Mouse (Mus musculus) CH12.LX (cell line): ENCODE data around the gene Gm20388. TPM values are rescaled to one million over a fixed set of nuclear protein-coding genes. Genes with fewer than 3 reads are reported as not detected.

Source experiments
- DNase-seq: peaks from one replicate; pipeline ENCODE4 v3.0.0-alpha.2; 2013; ENCODE audit errors: extremely low read depth
- H3K27ac ChIP-seq: 2 replicates; pipeline ENCODE4 v1.5.1; 2012; ENCODE audit warnings: low read depth, mild to moderate bottlenecking, control low read depth, moderate library complexity; ENCODE audit not compliant: insufficient read depth
- H3K27me3 ChIP-seq: replicated peaks from 2 replicates; pipeline ENCODE3; 2012; ENCODE audit warnings: inconsistent platforms
- H3K36me3 ChIP-seq, 2 experiments: replicated peaks in 1 of 2; 2 replicates each; pipeline versions ENCODE3 to v1.6.1; 2012; ENCODE audit warnings: inconsistent platforms in 1 of 2, low read length in 1 of 2, mild to moderate bottlenecking in 1 of 2, mixed read lengths in 1 of 2, moderate library complexity in 1 of 2; ENCODE audit not compliant: control insufficient read depth in 1 of 2, insufficient read depth in 1 of 2
- H3K4me1 ChIP-seq, 2 experiments: 2 replicates each; pipeline ENCODE4 v1.6.1; 2012; ENCODE audit warnings: inconsistent platforms in 1 of 2, moderate library complexity in 1 of 2; ENCODE audit not compliant: insufficient read depth in 2 of 2, control insufficient read depth in 1 of 2
- H3K4me2 ChIP-seq: 2 replicates; pipeline ENCODE4 v1.6.1; 2012; ENCODE audit warnings: low read depth, mild to moderate bottlenecking, control low read depth; ENCODE audit not compliant: poor library complexity, insufficient read depth, severe bottlenecking
- H3K4me3 ChIP-seq, 3 experiments: fragments of 150-350 bp in 1 of 3; sonication (generic) in 1 of 3; replicated peaks in 1 of 3; 2 replicates each; pipeline versions ENCODE3 to v1.5.1; 2011 to 2012; ENCODE audit warnings: low read depth in 2 of 3, low read length in 2 of 3, mild to moderate bottlenecking in 2 of 3, moderate library complexity in 2 of 3, control low read depth in 1 of 3, improper control_type of control experiment in 1 of 3, inconsistent platforms in 1 of 3, mixed read lengths in 1 of 3; ENCODE audit not compliant: poor library complexity in 1 of 3
- H3K79me2 ChIP-seq: replicated peaks from 2 replicates; pipeline ENCODE4 v1.6.1; 2012; ENCODE audit warnings: mild to moderate bottlenecking, moderate library complexity; ENCODE audit not compliant: control insufficient read depth, poor library complexity, insufficient read depth, severe bottlenecking; ENCODE audit errors: extremely low read depth
- H3K9ac ChIP-seq: 2 replicates; pipeline ENCODE4 v1.6.1; 2012; ENCODE audit warnings: low read depth, mild to moderate bottlenecking, control low read depth, moderate library complexity; ENCODE audit not compliant: insufficient read depth
- H3K9me3 ChIP-seq: replicated peaks from 2 replicates; pipeline ENCODE3; 2012; ENCODE audit warnings: low read length, inconsistent platforms, mixed read lengths
- BHLHE40 ChIP-seq: IDR thresholded peaks from 2 replicates; pipeline ENCODE4 v1.6.1; 2011; ENCODE audit warnings: mild to moderate bottlenecking, low read depth, low read length, improper control_type of control experiment
- CTCF ChIP-seq, 2 experiments: IDR thresholded peaks in 1 of 2; conservative IDR thresholded peaks in 1 of 2; 2 replicates each; pipeline ENCODE4 v1.5.1; 2011 to 2012; ENCODE audit warnings: low read depth in 2 of 2, low read length in 2 of 2, improper control_type of control experiment in 1 of 2, inconsistent platforms in 1 of 2, mild to moderate bottlenecking in 1 of 2, moderate library complexity in 1 of 2
- JUND ChIP-seq: conservative IDR thresholded peaks from 2 replicates; pipeline ENCODE4 v1.6.1; 2011; ENCODE audit warnings: low read depth, low read length, improper control_type of control experiment
- KAT2A ChIP-seq: IDR thresholded peaks from 2 replicates; pipeline ENCODE4 v1.6.1; 2012; ENCODE audit warnings: low read length, improper control_type of control experiment, inconsistent platforms; ENCODE audit not compliant: insufficient replicate concordance
- MAZ ChIP-seq: IDR thresholded peaks from 2 replicates; pipeline ENCODE4 v1.6.1; 2012; ENCODE audit warnings: low read depth, mild to moderate bottlenecking, inconsistent platforms, low read length, improper control_type of control experiment, moderate library complexity
- MXI1 ChIP-seq: IDR thresholded peaks from 2 replicates; pipeline ENCODE4 v1.6.1; 2011; ENCODE audit warnings: mild to moderate bottlenecking, low read depth, low read length, improper control_type of control experiment
- POLR2A ChIP-seq: IDR thresholded peaks from 2 replicates; pipeline ENCODE4 v1.6.1; 2011; ENCODE audit warnings: low read depth, mild to moderate bottlenecking, improper control_type of control experiment, low read length
- RCOR1 ChIP-seq: conservative IDR thresholded peaks from 2 replicates; pipeline ENCODE4 v1.6.1; 2012; ENCODE audit warnings: low read depth, mild to moderate bottlenecking, inconsistent platforms, low read length, improper control_type of control experiment
- TBP ChIP-seq: conservative IDR thresholded peaks from 2 replicates; pipeline ENCODE4 v1.6.1; 2011; ENCODE audit warnings: low read depth, low read length, improper control_type of control experiment
- UBTF ChIP-seq: IDR thresholded peaks from 2 replicates; pipeline ENCODE4 v1.6.1; 2012; ENCODE audit warnings: low read depth, mild to moderate bottlenecking, inconsistent platforms, low read length, improper control_type of control experiment, moderate library complexity
- USF1 ChIP-seq: IDR thresholded peaks from 2 replicates; pipeline ENCODE4 v1.6.1; 2014; ENCODE audit warnings: low read depth, mild to moderate bottlenecking, inconsistent platforms, low read length, improper control_type of control experiment
- ZC3H11A ChIP-seq: IDR thresholded peaks from 2 replicates; pipeline ENCODE4 v1.6.1; 2012; ENCODE audit warnings: low read depth, mild to moderate bottlenecking, inconsistent platforms, low read length, improper control_type of control experiment
- ZMIZ1 ChIP-seq: IDR thresholded peaks from 2 replicates; pipeline ENCODE4 v1.6.1; 2012; ENCODE audit warnings: low read depth, mild to moderate bottlenecking, inconsistent platforms, low read length, improper control_type of control experiment
- dilution Hi-C: fragments of 300-500 bp; cut with MboI; formaldehyde crosslinking; loops from 2 replicates; pipeline ENCODE4 v1.14.3; 2020; ENCODE audit warnings: low sequenced_read_pairs; ENCODE audit not compliant: extremely low pct_unique_long_range_greater_than_20kb, extremely low pct_ligation_motif_present
- in situ Hi-C: fragments of 300-500 bp; cut with MboI; formaldehyde crosslinking; loops from 3 replicates; pipeline ENCODE4 v1.14.3; 2019; ENCODE audit warnings: low sequenced_read_pairs, low pct_ligation_motif_present, low pct_unique_long_range_greater_than_20kb, mixed read lengths
- polyA plus RNA-seq: library from polyadenylated mRNA; unstranded; fragments of >175 nt; gene quantifications from 2 replicates; pipeline ENCODE4 v1.2.1, GENCODE M21; 2012; ENCODE audit warnings: low read depth; ENCODE audit not compliant: insufficient read length
- total RNA-seq, 2 experiments: library from RNA; depleted of rRNA; stranded (reverse); fragments of 300-350 nt in 1 of 2; fragments of >200 nt in 1 of 2; gene quantifications; 2 replicates each; pipeline ENCODE4 v1.2.3; 2012 to 2014

Gene Gm20388
- total and polyA plus RNA-seq, 3 experiments = 14.8 to 26.3 (median 22.2) TPM

GRCm38 (mm10) chr8:121966110-121966509, 2055.5 kb downstream of the Gm20388 start:
- no peak overlapping the region for H3K4me2 ChIP-seq
- no peak overlapping the region for H3K4me3 ChIP-seq
- H3K27ac ChIP-seq = no peak overlapping the region
- H3K4me1 ChIP-seq = peaks cover 11 to 63% of the 10 kb centered on the region in 2 experiments
- in situ Hi-C loops (no loop called here), dilution Hi-C loops (no loop called here)
- TF ChIP-seq RCOR1 = no peak
- H3K9ac ChIP-seq = no peak overlapping the region
- H3K79me2 ChIP-seq = peaks cover 8% of the 10 kb centered on the region
- no peak for DNase-seq
- H3K36me3 ChIP-seq = peaks cover 6 to 44% of the 10 kb centered on the region in 2 experiments
- H3K27me3 ChIP-seq = no peaks in the 10 kb centered on the region
- no peaks in the 10 kb centered on the region for H3K9me3 ChIP-seq

GRCm38 (mm10) chr8:121966714-121967448, 2056.2 kb downstream of the Gm20388 start:
- dilution Hi-C loops (no loop called here), in situ Hi-C loops (no loop called here)
- H3K36me3 ChIP-seq = peaks cover 6 to 39% of the 10 kb centered on the region in 2 experiments
- no peak overlapping the region for H3K27ac ChIP-seq
- no peaks in the 10 kb centered on the region for H3K9me3 ChIP-seq
- no peak for TF ChIP-seq BHLHE40
- TF ChIP-seq ZC3H11A = no peak
- no peak for TF ChIP-seq TBP
- TF ChIP-seq JUND = no peak
- TF ChIP-seq CTCF (conservative IDR thresholded peaks at IDR 0.05 in 1 of 2, IDR thresholded peaks at IDR 0.05 in 1 of 2; ENCODE audit: low read depth in 2 of 2, low read length in 2 of 2) = no peak
- H3K4me2 ChIP-seq = no peak overlapping the region
- H3K4me1 ChIP-seq = peaks cover 17 to 71% of the 10 kb centered on the region in 2 experiments
- DNase-seq = no peak
- no peaks in the 10 kb centered on the region for H3K27me3 ChIP-seq
- no peak overlapping the region for H3K9ac ChIP-seq
- H3K4me3 ChIP-seq = no peak overlapping the region
- H3K79me2 ChIP-seq = peaks cover 8% of the 10 kb centered on the region

GRCm38 (mm10) chr8:121967977-121968376, 2057.3 kb downstream of the Gm20388 start:
- in situ Hi-C loops = no loop called here
- no peak for DNase-seq
- H3K27ac ChIP-seq = no peak overlapping the region
- peaks cover 17 to 70% of the 10 kb centered on the region in 2 experiments for H3K4me1 ChIP-seq
- TF ChIP-seq POLR2A (no peak), BHLHE40 (no peak), KAT2A (no peak), USF1 (no peak), ZMIZ1 (no peak), MXI1 (no peak), MAZ (no peak), UBTF (no peak)
- no peak overlapping the region for H3K9ac ChIP-seq
- peaks cover 9 to 36% of the 10 kb centered on the region in 2 experiments for H3K36me3 ChIP-seq
- H3K9me3 ChIP-seq = no peaks in the 10 kb centered on the region
- dilution Hi-C loops = no loop called here
- peaks cover 8% of the 10 kb centered on the region for H3K79me2 ChIP-seq
- H3K4me2 ChIP-seq = no peak overlapping the region
- H3K4me3 ChIP-seq = no peak overlapping the region
- no peaks in the 10 kb centered on the region for H3K27me3 ChIP-seq
